8 mouse cellular contexts compared by ENCODE assay signal in the genomic region with DNA sequence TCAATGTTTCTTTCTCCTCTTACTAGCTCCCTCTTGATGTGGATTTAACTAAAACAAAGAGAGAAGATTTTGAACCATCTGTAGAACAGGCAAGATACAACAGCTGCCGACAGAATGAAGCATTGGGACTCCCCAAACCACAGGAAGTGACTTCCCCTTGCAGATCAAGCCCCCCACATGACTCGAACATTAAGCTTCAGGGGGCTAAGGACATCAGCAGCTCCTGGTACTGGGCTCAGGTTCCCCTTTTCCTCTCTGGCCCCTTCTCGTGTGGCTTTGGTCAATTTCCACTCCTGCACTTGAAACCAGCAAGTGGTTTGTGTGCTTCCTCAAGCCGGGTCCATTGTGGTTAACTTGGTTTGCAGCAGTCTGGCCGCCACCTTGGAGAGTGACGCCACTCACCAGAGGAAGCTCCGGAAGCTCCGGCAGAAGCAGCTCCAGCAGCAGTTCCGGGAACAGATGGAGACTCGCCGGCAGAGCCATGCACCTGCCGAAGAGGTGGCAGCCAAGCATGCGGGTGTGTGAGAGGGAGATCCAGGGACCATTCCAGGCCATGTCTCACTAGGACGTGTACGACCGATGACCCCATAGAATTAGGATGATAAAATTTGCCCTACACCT. TPM values are rescaled to one million over a fixed set of nuclear protein-coding genes. Genes with fewer than 3 reads are reported as not detected.
DNase-seq lines count a peak whose midpoint lies in the region; ATAC-seq and TF ChIP-seq lines count a peak whose summit lies in the region.

No protein-coding gene starts in this region.

- no peak overlapping the region for H3K9ac ChIP-seq in lung, postnatal 0 days (replicated peaks; ENCODE audit: low read depth)
- no peak overlapping the region for H3K9ac ChIP-seq in hindbrain, embryonic 11.5 days (ENCODE audit: low read depth, low read length)

- H3K4me2 ChIP-seq in lung, postnatal 0 days (replicated peaks; ENCODE audit: low read depth, low read length), result no peak overlapping the region
- no peak overlapping the region for H3K4me2 ChIP-seq in hindbrain, embryonic 11.5 days (replicated peaks; ENCODE audit: low read depth, low read length)

- no peaks in the 10 kb centered on the region for H3K9me3 ChIP-seq in lung, postnatal 0 days (ENCODE audit: low read length)
- H3K9me3 ChIP-seq in hindbrain, embryonic 11.5 days (ENCODE audit: control insufficient read depth, low read length), result no peaks in the 10 kb centered on the region

- TF ChIP-seq EP300 in lung, postnatal 0 days (IDR thresholded peaks at IDR 0.05), result no peak

- H3K27me3 ChIP-seq in kidney, adult 2 months (replicated peaks; ENCODE audit: control insufficient read depth, insufficient read depth, low read length), result no peaks in the 10 kb centered on the region
- no peaks in the 10 kb centered on the region for H3K27me3 ChIP-seq in lung, postnatal 0 days (replicated peaks; ENCODE audit: insufficient read depth, low read length)
- H3K27me3 ChIP-seq in splenic B cell, adult 2 months (ENCODE audit: control insufficient read depth, insufficient read depth, low read length, poor library complexity, severe bottlenecking), result no peaks in the 10 kb centered on the region
- H3K27me3 ChIP-seq in hindbrain, embryonic 11.5 days (ENCODE audit: control insufficient read depth, insufficient read depth, low read length), result no peaks in the 10 kb centered on the region

- no peak for ATAC-seq in lung, postnatal 0 days
- no peak for ATAC-seq in hindbrain, embryonic 11.5 days (ENCODE audit: low FRiP score)

- no peak overlapping the region for H3K4me3 ChIP-seq in kidney, adult 2 months (ENCODE audit: insufficient read depth, low read depth, low read length)
- 0 out of 2 replicates have a peak overlapping the region, but pooled peaks have one; percentile 7 for H3K4me3 ChIP-seq in bone marrow macrophage, adult 2 months (ENCODE audit: insufficient read depth, low read length)
- no peak overlapping the region for H3K4me3 ChIP-seq in lung, postnatal 0 days (ENCODE audit: low read depth, low read length)
- no peak overlapping the region for H3K4me3 ChIP-seq in hindbrain, embryonic 11.5 days (ENCODE audit: low read depth, low read length)

- no peaks in the 10 kb centered on the region for H3K4me1 ChIP-seq in kidney, adult 2 months (ENCODE audit: control insufficient read depth, insufficient read depth, low read length)
- H3K4me1 ChIP-seq in bone marrow macrophage, adult 2 months (ENCODE audit: control insufficient read depth, insufficient read depth, low read length), result peaks cover 26% of the 10 kb centered on the region
- no peaks in the 10 kb centered on the region for H3K4me1 ChIP-seq in lung, postnatal 0 days (ENCODE audit: insufficient read depth, low read depth, low read length)
- H3K4me1 ChIP-seq in hindbrain, embryonic 11.5 days (replicated peaks; ENCODE audit: control insufficient read depth, insufficient read depth, low read length), result no peaks in the 10 kb centered on the region

- no peaks in the 10 kb centered on the region; the same call in 1 of the 2 replicates for H3K36me3 ChIP-seq in kidney, adult 2 months (ENCODE audit: control insufficient read depth, insufficient read depth, low read length)
- peaks cover 32% of the 10 kb centered on the region for H3K36me3 ChIP-seq in lung, postnatal 0 days (ENCODE audit: insufficient read depth, low read length)
- H3K36me3 ChIP-seq in splenic B cell, adult 2 months (ENCODE audit: control insufficient read depth, insufficient read depth, low read length, poor library complexity, severe bottlenecking), result peaks cover 7% of the 10 kb centered on the region
- peaks cover 5% of the 10 kb centered on the region; the same call in 1 of the 2 replicates for H3K36me3 ChIP-seq in hindbrain, embryonic 11.5 days (ENCODE audit: control insufficient read depth, insufficient read depth, low read length)

- TF ChIP-seq POLR2A in kidney, adult 2 months (IDR thresholded peaks at IDR 0.05; ENCODE audit: low read depth, low read length), result no peak
- TF ChIP-seq POLR2A in bone marrow macrophage, adult 2 months (IDR thresholded peaks at IDR 0.05; ENCODE audit: borderline replicate concordance, low read depth, low read length), result no peak

- 76% methylated on average over 16 of the region's 16 CpGs for WGBS in kidney, adult 2 months
- WGBS in lung, postnatal 0 days, result 74% methylated on average over 16 of the region's 16 CpGs
- 93% methylated on average over 16 of the region's 16 CpGs for WGBS in hindbrain, embryonic 11.5 days

- peak; percentile 26 for DNase-seq in kidney, adult 2 months
- DNase-seq in kidney, postnatal 4 days, result no peak
- peak; percentile 42 for DNase-seq in lung, postnatal 0 days (ENCODE audit: low spot score)
- DNase-seq in splenic B cell, adult 2 months (ENCODE audit: low read depth, low spot score), result peak; percentile 55
- no peak for DNase-seq in hindbrain, embryonic 11.5 days (ENCODE audit: low spot score)
- DNase-seq in retina, embryonic 14.5 days (ENCODE audit: low spot score), result no peak
- DNase-seq in urinary bladder, postnatal 10 days (ENCODE audit: low spot score), result no peak

- H3K27ac ChIP-seq in kidney, adult 2 months (ENCODE audit: insufficient read depth, low read depth, low read length), result no peak overlapping the region
- H3K27ac ChIP-seq in bone marrow macrophage, adult 2 months (ENCODE audit: insufficient read depth, low read depth, low read length), result peak overlapping the region; percentile 41
- H3K27ac ChIP-seq in lung, postnatal 0 days (ENCODE audit: low read length), result no peak overlapping the region
- H3K27ac ChIP-seq in hindbrain, embryonic 11.5 days (ENCODE audit: low read depth, low read length), result no peak overlapping the region

- no peak for TF ChIP-seq CTCF in kidney, adult 2 months (conservative IDR thresholded peaks at IDR 0.05; ENCODE audit: insufficient read depth, insufficient read length, low read depth, low read length)
- TF ChIP-seq CTCF in bone marrow macrophage, adult 2 months (IDR thresholded peaks at IDR 0.05; ENCODE audit: low read depth, low read length), result no peak
- no peak for TF ChIP-seq CTCF in lung, postnatal 0 days (IDR thresholded peaks at IDR 0.05)

RNA-seq across cellular contexts. Expression of a gene that starts 16.2 kb away (rescaled TPM):
- polyA plus RNA-seq in kidney, adult 2 months (2012; rRNA removed), result 13.6 and 17.6 TPM in 2 replicates
- polyA plus RNA-seq in bone marrow macrophage, adult 2 months (2012; ENCODE audit: insufficient read depth, insufficient read length, missing spikeins), result 15.9 and 18.9 TPM in 2 replicates
- polyA plus RNA-seq in lung, postnatal 0 days (2015; fragmentation: Nextera tagmentation; extraction: Ambion mirVana), result 11.9 and 13.7 TPM in 2 replicates
- 24.0 and 28.5 TPM in 2 replicates for polyA plus RNA-seq in hindbrain, embryonic 11.5 days (2014; fragmentation: Nextera tagmentation; extraction: Ambion mirVana)

Comparison
In these comparisons a context has a peak if more than half of its experiments do, and no peak if none do; other contexts are left out.
1. DNase-seq: peak in kidney, adult 2 months (single experiment), lung, postnatal 0 days (single experiment) and splenic B cell, adult 2 months (single experiment); none in kidney, postnatal 4 days (0 of 2), hindbrain, embryonic 11.5 days (single experiment), retina, embryonic 14.5 days (single experiment) and urinary bladder, postnatal 10 days (single experiment).